Mouse (Mus musculus): ENCODE results near the gene Igf2bp2. TPM values are rescaled to one million over a fixed set of nuclear protein-coding genes. Genes with fewer than 3 reads are reported as not detected.

The Igf2bp2 gene
- polyA plus RNA-seq, 1 experiment: 1.8 TPM

GRCm38 (mm10) chr16:22046739-22047366 is 116.2 kb downstream of the Igf2bp2 start:
- Histone ChIP-seq H3K36me3 (ENCODE audit: control insufficient read depth, insufficient read depth, low read length) (peaks cover 46% of the 10 kb centered on the region), H3K27ac (ENCODE audit: control insufficient read depth, insufficient read depth, low read length) (no peak overlapping the region), H3K4me1 (replicated peaks; ENCODE audit: control insufficient read depth, insufficient read depth, low read length) (no peaks in the 10 kb centered on the region), H3K27me3 (ENCODE audit: control insufficient read depth, insufficient read depth, low read length) (no peaks in the 10 kb centered on the region), H3K4me3 (ENCODE audit: control insufficient read depth, insufficient read depth, low read length) (no peak overlapping the region)
- WGBS: 97% methylated on average over 10 of the region's 10 CpGs
- DNase-seq: no peak
- no peak for TF ChIP-seq POLR2A (IDR thresholded peaks at IDR 0.05; ENCODE audit: control insufficient read depth, extremely low read depth, insufficient read depth, low read length, poor library complexity)
- TF ChIP-seq CTCF (IDR thresholded peaks at IDR 0.05; ENCODE audit: borderline replicate concordance, control insufficient read depth, extremely low read depth, insufficient read depth, low read length, poor library complexity): no peak

GRCm38 (mm10) chr16:22045930-22046329 is 117.2 kb downstream of the Igf2bp2 start:
- no peaks in the 10 kb centered on the region for H3K4me1 ChIP-seq (replicated peaks; ENCODE audit: control insufficient read depth, insufficient read depth, low read length)
- no peak overlapping the region for H3K27ac ChIP-seq (ENCODE audit: control insufficient read depth, insufficient read depth, low read length)
- H3K4me3 ChIP-seq (ENCODE audit: control insufficient read depth, insufficient read depth, low read length): no peak overlapping the region
- WGBS: 97% methylated on average over 3 of the region's 3 CpGs
- no peak for DNase-seq
- TF ChIP-seq POLR2A (IDR thresholded peaks at IDR 0.05; ENCODE audit: control insufficient read depth, extremely low read depth, insufficient read depth, low read length, poor library complexity) (no peak), CTCF (IDR thresholded peaks at IDR 0.05; ENCODE audit: borderline replicate concordance, control insufficient read depth, extremely low read depth, insufficient read depth, low read length, poor library complexity) (no peak)
- no peaks in the 10 kb centered on the region for H3K27me3 ChIP-seq (ENCODE audit: control insufficient read depth, insufficient read depth, low read length)
- H3K36me3 ChIP-seq (ENCODE audit: control insufficient read depth, insufficient read depth, low read length): peaks cover 53% of the 10 kb centered on the region

GRCm38 (mm10) chr16:22043830-22044229 is 119.3 kb downstream of the Igf2bp2 start:
- H3K27me3 ChIP-seq (ENCODE audit: control insufficient read depth, insufficient read depth, low read length): no peaks in the 10 kb centered on the region
- no peaks in the 10 kb centered on the region for H3K4me1 ChIP-seq (replicated peaks; ENCODE audit: control insufficient read depth, insufficient read depth, low read length)
- no peak for DNase-seq
- no peak overlapping the region for H3K4me3 ChIP-seq (ENCODE audit: control insufficient read depth, insufficient read depth, low read length)
- H3K27ac ChIP-seq (ENCODE audit: control insufficient read depth, insufficient read depth, low read length): no peak overlapping the region
- WGBS: 67% methylated on average over 4 of the region's 4 CpGs
- TF ChIP-seq POLR2A (IDR thresholded peaks at IDR 0.05; ENCODE audit: control insufficient read depth, extremely low read depth, insufficient read depth, low read length, poor library complexity): no peak
- no peak for TF ChIP-seq CTCF (IDR thresholded peaks at IDR 0.05; ENCODE audit: borderline replicate concordance, control insufficient read depth, extremely low read depth, insufficient read depth, low read length, poor library complexity)
- H3K36me3 ChIP-seq (ENCODE audit: control insufficient read depth, insufficient read depth, low read length): peaks cover 72% of the 10 kb centered on the region

GRCm38 (mm10) chr16:22039978-22040377 is 123.1 kb downstream of the Igf2bp2 start:
- TF ChIP-seq CTCF (IDR thresholded peaks at IDR 0.05; ENCODE audit: borderline replicate concordance, control insufficient read depth, extremely low read depth, insufficient read depth, low read length, poor library complexity): no peak
- TF ChIP-seq POLR2A (IDR thresholded peaks at IDR 0.05; ENCODE audit: control insufficient read depth, extremely low read depth, insufficient read depth, low read length, poor library complexity): no peak
- Histone ChIP-seq H3K27me3 (ENCODE audit: control insufficient read depth, insufficient read depth, low read length) (no peaks in the 10 kb centered on the region), H3K4me1 (replicated peaks; ENCODE audit: control insufficient read depth, insufficient read depth, low read length) (no peaks in the 10 kb centered on the region), H3K4me3 (ENCODE audit: control insufficient read depth, insufficient read depth, low read length) (no peak overlapping the region), H3K27ac (ENCODE audit: control insufficient read depth, insufficient read depth, low read length) (no peak overlapping the region), H3K36me3 (ENCODE audit: control insufficient read depth, insufficient read depth, low read length) (peaks cover 59% of the 10 kb centered on the region)
- 100% methylated on average over 1 of the region's 1 CpGs for WGBS
- no peak for DNase-seq

GRCm38 (mm10) chr16:22038554-22038953 is 124.5 kb downstream of the Igf2bp2 start:
- Histone ChIP-seq H3K36me3 (ENCODE audit: control insufficient read depth, insufficient read depth, low read length) (peaks cover 48% of the 10 kb centered on the region), H3K27me3 (ENCODE audit: control insufficient read depth, insufficient read depth, low read length) (no peaks in the 10 kb centered on the region), H3K4me1 (replicated peaks; ENCODE audit: control insufficient read depth, insufficient read depth, low read length) (no peaks in the 10 kb centered on the region), H3K4me3 (ENCODE audit: control insufficient read depth, insufficient read depth, low read length) (no peak overlapping the region), H3K27ac (ENCODE audit: control insufficient read depth, insufficient read depth, low read length) (no peak overlapping the region)
- no peak for TF ChIP-seq CTCF (IDR thresholded peaks at IDR 0.05; ENCODE audit: borderline replicate concordance, control insufficient read depth, extremely low read depth, insufficient read depth, low read length, poor library complexity)
- TF ChIP-seq POLR2A (IDR thresholded peaks at IDR 0.05; ENCODE audit: control insufficient read depth, extremely low read depth, insufficient read depth, low read length, poor library complexity): no peak
- DNase-seq: no peak
- 92% methylated on average over 10 of the region's 10 CpGs for WGBS

GRCm38 (mm10) chr16:22027474-22027873 is 135.6 kb downstream of the Igf2bp2 start:
- no peak for DNase-seq
- TF ChIP-seq CTCF (IDR thresholded peaks at IDR 0.05; ENCODE audit: borderline replicate concordance, control insufficient read depth, extremely low read depth, insufficient read depth, low read length, poor library complexity): no peak
- TF ChIP-seq POLR2A (IDR thresholded peaks at IDR 0.05; ENCODE audit: control insufficient read depth, extremely low read depth, insufficient read depth, low read length, poor library complexity): no peak
- H3K4me1 ChIP-seq (replicated peaks; ENCODE audit: control insufficient read depth, insufficient read depth, low read length): no peaks in the 10 kb centered on the region
- no peaks in the 10 kb centered on the region for H3K27me3 ChIP-seq (ENCODE audit: control insufficient read depth, insufficient read depth, low read length)
- H3K4me3 ChIP-seq (ENCODE audit: control insufficient read depth, insufficient read depth, low read length): no peak overlapping the region
- WGBS: 96% methylated on average over 5 of the region's 5 CpGs
- no peak overlapping the region for H3K27ac ChIP-seq (ENCODE audit: control insufficient read depth, insufficient read depth, low read length)
- H3K36me3 ChIP-seq (ENCODE audit: control insufficient read depth, insufficient read depth, low read length): peaks cover 63% of the 10 kb centered on the region

- DNase-seq: peak; percentile 38
- no peak for TF ChIP-seq CTCF (IDR thresholded peaks at IDR 0.05; ENCODE audit: borderline replicate concordance, control insufficient read depth, extremely low read depth, insufficient read depth, low read length, poor library complexity)
- no peak overlapping the region for H3K4me3 ChIP-seq (ENCODE audit: control insufficient read depth, insufficient read depth, low read length)
- H3K27me3 ChIP-seq (ENCODE audit: control insufficient read depth, insufficient read depth, low read length): no peaks in the 10 kb centered on the region
- peaks cover 52% of the 10 kb centered on the region for H3K36me3 ChIP-seq (ENCODE audit: control insufficient read depth, insufficient read depth, low read length)
- 95% methylated on average over 2 of the region's 2 CpGs for WGBS
- no peak overlapping the region for H3K27ac ChIP-seq (ENCODE audit: control insufficient read depth, insufficient read depth, low read length)
- H3K4me1 ChIP-seq (replicated peaks; ENCODE audit: control insufficient read depth, insufficient read depth, low read length): no peaks in the 10 kb centered on the region
Measured at GRCm38 (mm10) chr16:22022122-22022521, 141.0 kb downstream of the Igf2bp2 start.
